Mouse (Mus musculus): ENCODE results near the gene Hfe.

Hfe gene

GRCm38 (mm10) chr13:23710374-23711089 lies at the start of gene Hfe:
Hfe (minus strand) TSS chr13:23710854.
- DNase-seq (ENCODE audit: low spot score in 2 of 2), result peak; percentile 34 to 59

DNA sequence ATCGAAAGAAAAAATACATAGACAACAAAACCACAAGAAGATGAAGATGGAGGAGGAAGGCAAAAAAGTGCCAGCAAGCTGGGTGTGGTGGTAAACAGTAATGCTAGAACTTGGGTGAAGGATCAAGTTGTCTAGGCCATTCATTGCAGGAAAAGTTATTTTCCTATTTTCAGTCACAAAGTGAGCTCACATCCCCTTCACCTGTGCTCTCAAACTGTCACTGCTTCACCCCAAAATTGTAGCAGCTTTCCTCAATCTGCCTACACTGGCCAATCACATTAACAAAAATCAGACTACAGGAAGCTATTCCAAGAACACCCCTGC lies 49.2 kb upstream of the Hfe start:
- no peak for DNase-seq (ENCODE audit: low spot score in 2 of 2)

DNA sequence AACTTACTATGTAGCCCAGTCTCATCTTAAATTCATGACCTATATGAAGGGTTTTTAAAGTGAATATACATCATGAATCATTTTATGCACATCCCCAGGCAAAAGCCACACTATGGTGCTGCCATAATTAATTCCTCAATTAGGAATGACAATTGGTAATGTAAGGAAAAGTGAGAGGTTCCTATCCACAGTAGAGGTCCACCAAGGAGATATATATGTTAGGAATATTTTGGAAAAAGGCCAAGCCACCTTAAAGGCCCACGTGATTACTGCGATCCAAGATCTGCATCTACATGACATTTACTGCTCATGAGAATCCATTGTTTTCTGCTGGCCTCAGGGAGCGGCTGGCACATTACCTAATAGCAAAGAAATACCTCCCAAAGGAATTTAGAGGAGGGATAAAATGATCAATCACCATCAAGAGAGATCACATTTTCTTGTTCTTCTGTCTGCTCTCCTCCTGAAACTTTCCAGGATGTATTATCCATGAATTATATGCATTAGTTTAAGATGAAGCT lies 48.7 kb upstream of the Hfe start:
- DNase-seq (ENCODE audit: low spot score in 2 of 2), result no peak

DNA sequence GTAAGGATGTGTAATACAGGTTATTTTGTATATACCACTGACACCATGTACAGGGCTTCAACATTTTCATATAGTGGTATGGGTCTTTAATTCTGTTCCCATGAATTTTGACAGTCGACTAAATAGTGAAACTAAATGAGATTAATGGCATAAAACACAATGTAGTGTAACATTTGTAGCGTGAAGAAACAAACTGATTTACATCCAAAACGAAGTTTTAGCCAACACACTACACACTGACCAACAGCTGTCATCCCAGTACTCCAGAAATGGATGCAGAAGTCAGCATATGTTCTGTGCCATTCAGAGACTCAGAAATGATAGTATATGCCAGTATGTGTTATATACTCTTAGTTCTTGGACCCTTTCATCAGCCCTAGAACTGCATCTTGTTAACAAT lies 47.3 kb upstream of the Hfe start:
- no peak for DNase-seq (ENCODE audit: low spot score in 2 of 2)

DNA sequence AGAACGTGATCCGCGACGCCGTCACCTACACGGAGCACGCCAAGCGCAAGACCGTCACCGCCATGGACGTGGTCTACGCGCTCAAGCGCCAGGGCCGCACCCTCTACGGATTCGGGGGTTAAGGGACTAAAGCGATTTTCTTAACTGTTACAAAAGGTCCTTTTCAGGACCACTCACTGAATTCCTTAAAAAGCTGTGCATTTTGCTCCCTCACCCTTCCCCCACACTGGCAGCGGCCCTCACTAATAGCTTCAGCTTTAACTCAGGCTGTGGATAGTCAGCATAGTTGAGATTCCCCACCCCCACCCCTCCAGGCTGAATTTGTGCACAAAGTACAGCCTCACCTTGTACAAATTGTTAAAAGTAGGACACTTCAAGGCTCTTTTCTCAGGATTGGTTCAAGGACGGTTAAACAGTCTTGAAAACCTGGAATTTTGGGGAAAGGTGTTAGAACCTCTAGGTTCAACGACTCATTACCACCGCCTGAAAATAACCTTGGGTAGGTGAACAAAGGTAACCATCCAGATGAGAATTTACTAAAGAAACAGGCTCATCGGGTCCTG lies 46.6 kb upstream of the Hfe start:
- peak in 1 of 2 experiments; percentile 53 for DNase-seq (ENCODE audit: low spot score in 2 of 2)

- DNase-seq (ENCODE audit: low spot score in 2 of 2), result peak; percentile 90 to 94
Measured at GRCm38 (mm10) chr13:23756790-23757189, 46.1 kb upstream of the Hfe start, which contains the start of gene Hist1h4b. Hist1h4b (plus strand) TSS chr13:23757013.

GRCm38 (mm10) chr13:23755000-23755399 lies 44.3 kb upstream of the Hfe start:
- no peak for DNase-seq (ENCODE audit: low spot score in 2 of 2)

DNA sequence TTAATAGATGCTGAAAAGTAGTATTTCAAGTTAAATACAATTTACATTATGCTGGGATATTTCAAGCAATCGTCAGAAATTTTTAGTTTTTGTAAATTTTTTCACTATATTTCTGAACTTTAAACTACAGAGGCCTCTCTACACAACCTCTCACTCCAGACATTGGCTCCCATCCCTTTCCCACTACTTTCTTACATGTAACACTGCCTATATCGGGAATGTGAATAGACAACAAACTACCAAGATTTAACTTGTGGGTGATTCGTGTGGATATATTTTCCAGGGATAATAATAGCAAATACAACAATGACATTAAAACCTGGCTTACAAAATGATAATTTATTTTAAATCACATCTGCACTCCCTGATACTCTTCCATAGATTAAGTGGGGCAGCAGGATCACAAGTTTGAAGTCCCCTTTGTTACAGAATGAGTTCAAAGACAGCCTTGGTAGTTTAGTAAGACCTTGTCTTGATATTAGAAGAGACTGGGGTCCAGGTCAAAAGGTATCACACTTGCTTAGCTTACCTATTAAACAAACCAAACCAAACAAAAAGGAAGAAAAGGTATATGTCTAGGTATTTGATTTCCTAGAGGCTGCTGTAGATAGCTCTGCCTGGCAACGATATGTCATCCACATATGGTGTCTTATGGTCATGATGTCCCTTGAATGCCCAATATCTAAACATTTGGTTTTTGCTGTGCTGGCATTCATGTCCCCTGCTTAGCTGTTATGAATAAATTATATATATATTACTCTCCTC lies 42.8 kb upstream of the Hfe start:
- no peak for DNase-seq (ENCODE audit: low spot score in 2 of 2)

GRCm38 (mm10) chr13:23752742-23753172 lies 42.1 kb upstream of the Hfe start:
- DNase-seq (ENCODE audit: low spot score in 2 of 2), result peak in 1 of 2 experiments; percentile 53

DNA sequence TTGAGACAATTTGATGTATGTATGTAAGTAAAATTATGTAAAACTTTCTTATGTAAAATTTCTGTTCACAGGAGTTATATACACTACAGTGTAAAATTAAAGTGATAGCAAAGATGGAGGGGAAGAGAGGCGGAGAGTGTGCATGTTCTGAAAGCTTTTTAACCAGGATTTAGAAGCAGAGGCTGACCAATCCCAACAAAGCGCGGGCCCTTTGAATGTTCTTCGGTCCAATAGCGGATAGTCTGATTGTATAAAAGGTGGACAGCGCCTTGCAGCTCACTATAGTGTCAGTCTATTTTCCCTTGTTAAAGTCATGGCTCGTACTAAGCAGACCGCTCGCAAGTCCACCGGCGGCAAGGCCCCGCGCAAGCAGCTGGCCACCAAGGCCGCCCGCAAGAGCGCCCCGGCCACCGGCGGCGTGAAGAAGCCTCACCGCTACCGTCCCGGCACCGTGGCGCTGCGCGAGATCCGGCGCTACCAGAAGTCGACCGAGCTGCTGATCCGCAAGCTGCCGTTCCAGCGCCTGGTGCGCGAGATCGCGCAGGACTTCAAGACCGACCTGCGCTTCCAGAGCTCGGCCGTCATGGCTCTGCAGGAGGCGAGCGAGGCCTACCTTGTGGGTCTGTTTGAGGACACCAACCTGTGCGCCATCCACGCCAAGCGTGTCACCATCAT lies 41.5 kb upstream of the Hfe start, which contains the start of gene Hist1h3b:
Gene Hist1h3b, plus strand, starts transcription at position 201 of the 675 bp plus-strand sequence.
- peak; percentile 89 to 93 for DNase-seq (ENCODE audit: low spot score in 2 of 2)

- peak in 1 of 2 experiments; percentile 47 for DNase-seq (ENCODE audit: low spot score in 2 of 2)
Measured at GRCm38 (mm10) chr13:23751478-23751956, 40.9 kb upstream of the Hfe start.

DNA sequence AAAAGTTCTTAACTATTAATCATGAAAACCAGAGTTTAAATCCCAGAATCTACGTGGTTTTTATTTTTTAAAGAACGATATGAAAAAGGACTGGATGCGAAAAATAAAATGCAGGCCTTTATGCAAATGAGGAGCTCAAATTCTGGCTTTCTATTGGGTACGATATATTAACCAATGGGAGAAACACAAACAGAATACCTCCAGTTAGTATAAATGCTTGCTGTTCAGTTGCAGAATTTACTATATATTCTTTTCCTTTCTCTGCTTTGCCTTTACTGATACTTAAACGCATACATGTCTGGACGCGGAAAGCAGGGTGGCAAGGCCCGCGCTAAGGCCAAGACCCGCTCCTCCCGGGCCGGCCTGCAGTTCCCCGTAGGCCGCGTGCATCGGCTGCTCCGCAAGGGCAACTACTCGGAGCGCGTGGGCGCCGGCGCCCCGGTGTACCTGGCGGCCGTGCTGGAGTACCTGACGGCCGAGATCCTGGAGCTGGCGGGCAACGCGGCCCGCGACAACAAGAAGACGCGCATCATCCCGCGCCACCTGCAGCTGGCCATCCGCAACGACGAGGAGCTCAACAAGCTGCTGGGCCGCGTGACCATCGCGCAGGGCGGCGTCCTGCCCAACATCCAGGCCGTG lies 40.3 kb upstream of the Hfe start, which contains the start of gene Hist1h2ab:
Gene Hist1h2ab, plus strand, starts transcription at position 288 of the 639 bp plus-strand sequence.
- DNase-seq (ENCODE audit: low spot score in 2 of 2), result peak; percentile 82 to 84

DNA sequence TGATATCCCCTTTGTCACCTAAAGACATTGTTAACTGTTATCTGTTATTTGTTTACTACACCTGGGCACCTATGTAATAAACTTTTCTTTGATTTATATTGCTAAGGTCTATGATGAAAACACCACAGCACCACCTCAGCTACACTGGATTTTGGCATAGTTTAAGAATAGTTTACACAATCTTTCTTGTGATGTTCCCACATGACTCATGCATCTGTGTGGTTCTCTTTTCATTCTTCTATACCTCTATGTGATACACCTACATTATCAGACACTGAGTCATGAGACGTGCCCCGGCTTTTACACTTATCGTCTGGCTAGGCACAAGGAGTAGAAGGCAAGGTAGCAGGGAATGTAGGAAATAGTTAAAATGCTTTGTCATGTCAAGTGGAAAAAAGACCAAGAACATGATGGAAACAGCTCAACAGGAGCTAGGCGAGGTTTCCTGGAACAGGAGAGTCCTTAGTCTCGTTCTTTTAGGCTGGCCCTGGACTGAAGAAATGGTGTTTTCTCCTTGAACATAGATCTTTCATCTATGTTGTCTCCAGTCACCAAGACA lies 39.0 kb upstream of the Hfe start:
- no peak for DNase-seq (ENCODE audit: low spot score in 2 of 2)

DNA sequence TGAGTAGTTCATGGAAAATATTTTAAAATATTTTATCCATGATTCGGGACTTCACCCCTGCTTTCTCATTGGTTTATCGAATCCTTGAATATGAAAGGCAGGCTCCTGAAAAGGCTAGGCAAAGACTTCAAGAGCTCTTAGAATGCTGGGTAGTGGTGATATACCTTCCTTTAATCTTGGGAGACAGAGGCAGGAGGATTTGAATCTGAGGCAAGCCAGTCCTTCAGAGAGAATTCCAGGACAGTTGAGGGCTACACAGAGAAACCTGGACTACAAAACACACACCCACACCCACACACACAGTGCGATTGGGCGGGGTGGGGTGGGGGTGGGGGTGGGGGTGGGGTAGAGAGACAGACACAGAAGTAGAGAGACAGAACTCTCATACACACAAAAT lies 37.2 kb upstream of the Hfe start:
- peak in 1 of 2 experiments; percentile 51 for DNase-seq (ENCODE audit: low spot score in 2 of 2)

GRCm38 (mm10) chr13:23747081-23747891 lies 36.6 kb upstream of the Hfe start:
- DNase-seq (ENCODE audit: low spot score in 2 of 2), result peak in 1 of 2 experiments; percentile 46

- peak; percentile 77 to 88 for DNase-seq (ENCODE audit: low spot score in 2 of 2)
Measured at GRCm38 (mm10) chr13:23746201-23747080, 35.8 kb upstream of the Hfe start, which contains the start of gene Hist1h2bb. Hist1h2bb (plus strand) TSS chr13:23746734.

DNA sequence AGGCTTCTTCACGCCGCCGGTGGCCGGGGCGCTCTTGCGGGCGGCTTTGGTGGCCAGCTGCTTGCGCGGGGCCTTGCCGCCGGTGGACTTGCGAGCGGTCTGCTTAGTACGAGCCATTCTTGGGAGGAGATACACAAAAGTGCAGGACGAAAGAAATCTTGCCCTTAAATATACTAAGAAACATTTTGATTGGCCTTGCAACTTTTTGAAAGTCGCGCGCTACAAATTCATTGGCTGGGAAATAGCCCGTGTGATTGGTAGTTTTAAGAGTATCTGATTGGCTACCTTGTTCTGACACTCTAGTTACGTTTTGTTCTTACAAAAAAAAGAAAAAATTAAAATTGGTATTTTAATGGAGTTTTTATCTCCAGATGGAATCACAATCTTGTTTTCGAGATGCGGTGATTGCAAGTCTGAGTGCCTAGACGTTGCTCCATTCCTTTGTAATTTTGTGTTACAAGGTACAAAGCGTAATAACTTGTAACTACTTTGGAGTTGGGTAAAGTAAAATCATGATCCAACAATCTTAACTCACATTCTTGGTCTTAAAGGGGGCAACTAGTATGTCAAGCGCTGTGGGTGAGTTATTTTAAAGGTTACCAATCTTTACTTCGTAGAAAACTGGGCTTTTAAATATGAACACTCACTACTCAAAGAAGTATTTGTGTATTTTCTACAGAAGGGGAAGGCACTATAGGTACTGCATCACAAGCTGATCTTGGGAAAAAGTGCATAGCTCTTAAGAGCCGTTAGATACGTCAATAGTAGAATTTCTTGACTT lies 34.9 kb upstream of the Hfe start, which contains the start of gene Hist1h3c:
Gene Hist1h3c, minus strand, starts transcription at position 222 of the 781 bp plus-strand sequence.
- peak; percentile 87 to 92 for DNase-seq (ENCODE audit: low spot score in 2 of 2)

Measured in spleen, postnatal 10 days (tissue).